Mouse (Mus musculus): ENCODE data around the gene Ptrh1.

The Ptrh1 gene

GRCm38 (mm10) chr2:32775359-32776074, at the start of gene Ptrh1, which contains the start of gene Ttc16:
Ptrh1 (plus strand) TSS chr2:32775786.
Ttc16 (minus strand) TSS chr2:32775633.
- peak; percentile 97 for DNase-seq

DNA sequence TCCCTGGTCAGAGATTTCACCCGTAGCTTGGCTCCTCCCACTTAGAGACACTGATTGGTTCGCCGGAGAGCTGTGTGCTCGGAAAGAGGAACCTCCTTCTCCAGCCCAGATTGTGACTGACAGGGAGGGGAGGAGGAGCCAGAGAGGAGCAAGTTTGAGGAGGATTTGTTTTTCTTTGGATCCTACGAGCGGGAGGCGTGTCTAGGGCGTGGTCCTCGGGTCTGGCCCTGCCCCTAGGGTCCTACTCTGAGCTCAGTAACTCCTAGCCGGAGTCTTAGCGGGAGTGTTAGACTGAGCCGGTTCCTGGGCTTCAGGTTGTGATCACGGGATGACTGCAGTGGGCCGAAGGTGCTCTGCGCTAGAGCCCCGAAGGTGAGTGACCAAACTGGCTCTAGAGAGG, 48.2 kb upstream of the Ptrh1 start:
- peak; percentile 93 for DNase-seq

DNA sequence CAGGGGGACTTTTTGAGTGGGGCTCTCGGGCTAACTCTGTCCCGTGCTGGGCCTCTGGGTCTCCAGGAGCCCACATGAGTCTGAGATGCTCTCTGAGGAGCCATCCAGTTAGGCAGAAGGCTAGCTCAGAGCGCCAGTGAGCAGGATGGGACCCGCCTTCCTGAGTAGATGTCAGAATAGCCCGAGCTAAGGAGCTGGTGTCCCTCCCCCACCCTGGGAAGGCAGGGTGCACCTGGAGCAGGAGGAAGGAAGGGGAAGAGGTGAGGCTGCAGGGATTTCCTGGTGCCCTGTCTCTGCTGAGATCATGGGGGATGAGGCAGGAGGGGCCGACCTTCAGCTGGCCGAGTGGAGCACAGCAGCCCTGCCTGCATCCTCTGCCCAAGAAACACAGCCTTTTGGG, 47.1 kb upstream of the Ptrh1 start:
- no peak for DNase-seq

DNA sequence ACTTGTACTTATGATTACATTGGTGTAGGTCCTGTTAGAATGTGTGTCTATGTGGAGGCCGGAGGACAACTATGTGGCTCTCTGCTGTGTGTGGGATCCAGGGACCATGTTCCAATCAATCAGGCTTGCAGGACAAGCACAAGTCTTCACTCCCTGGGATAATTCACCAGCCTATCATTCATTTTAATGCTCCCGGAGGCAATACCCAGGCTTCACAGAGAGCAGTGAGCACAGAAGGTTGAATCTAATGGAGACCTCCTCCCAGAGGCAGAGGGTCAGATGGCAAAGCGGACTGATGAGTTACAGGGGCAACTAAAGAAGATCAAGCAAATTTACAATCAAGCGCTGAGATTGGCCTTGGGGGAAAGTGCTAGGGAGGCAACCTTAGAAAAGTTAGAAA, 46.0 kb upstream of the Ptrh1 start:
- DNase-seq: no peak

- no peak for DNase-seq
Observed at GRCm38 (mm10) chr2:32730854-32731253, 44.7 kb upstream of the Ptrh1 start.

GRCm38 (mm10) chr2:32731911-32732310, 43.7 kb upstream of the Ptrh1 start:
- no peak for DNase-seq

DNA sequence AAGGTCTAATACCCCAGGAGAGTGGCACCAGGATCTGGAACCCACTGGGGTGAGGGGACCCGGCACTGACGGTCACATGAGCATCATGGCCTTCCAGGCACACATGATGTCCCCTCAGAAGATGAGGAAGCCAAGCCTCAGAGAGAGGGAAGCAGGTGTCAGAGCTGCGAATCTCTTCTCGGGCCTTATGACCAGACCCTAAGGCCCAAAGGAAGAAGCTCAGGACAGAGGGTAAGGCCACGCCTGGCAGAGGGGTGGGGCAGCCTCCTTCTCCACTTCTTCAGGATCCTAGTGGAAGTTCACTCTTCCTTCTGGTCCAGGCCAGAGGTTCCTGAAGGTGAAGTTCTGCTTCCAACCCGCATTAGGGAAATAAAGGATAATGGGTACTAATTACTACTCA, 42.9 kb upstream of the Ptrh1 start:
- DNase-seq: no peak

DNA sequence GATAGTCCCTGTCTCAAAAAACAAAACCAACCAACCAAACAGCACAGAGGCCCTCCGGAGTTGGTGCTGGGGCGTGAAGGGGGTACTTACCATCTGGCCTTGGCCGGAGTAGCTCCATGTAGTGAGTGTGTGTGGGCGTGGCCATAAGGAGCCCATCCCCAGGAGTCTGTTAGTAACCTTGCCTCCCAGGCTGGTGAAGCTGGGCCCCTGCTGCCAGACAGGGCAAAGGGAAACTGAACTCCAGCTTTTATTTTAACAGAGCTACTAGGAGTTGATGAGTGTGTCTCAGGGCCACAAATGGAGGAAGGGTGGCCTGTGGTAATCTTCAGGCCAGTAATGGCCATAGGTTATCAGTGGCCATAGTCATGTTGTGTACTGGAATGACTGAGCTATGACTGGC, 41.1 kb upstream of the Ptrh1 start:
- DNase-seq: no peak

DNA sequence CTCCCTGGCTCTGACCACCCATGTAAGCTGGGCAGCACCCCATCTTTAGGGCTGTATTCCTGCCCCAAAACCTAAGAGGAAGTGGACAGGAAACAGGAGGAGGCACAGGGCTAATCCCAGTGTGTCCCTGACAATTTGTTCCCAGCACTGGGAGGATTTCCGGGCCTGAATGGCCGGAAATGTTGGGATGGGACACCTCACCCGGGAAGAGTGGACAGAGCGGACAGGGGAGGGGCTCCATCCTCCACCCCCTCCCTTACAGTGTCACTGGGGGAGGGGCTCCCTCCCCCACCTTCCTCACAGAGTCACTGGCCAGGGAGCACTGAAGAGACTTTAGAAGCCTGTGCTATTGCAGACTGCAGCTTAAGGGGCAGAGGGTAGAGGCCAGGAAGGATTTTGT, 40.7 kb upstream of the Ptrh1 start:
- no peak for DNase-seq

GRCm38 (mm10) chr2:32736306-32736829, 39.2 kb upstream of the Ptrh1 start:
- no peak for DNase-seq

DNA sequence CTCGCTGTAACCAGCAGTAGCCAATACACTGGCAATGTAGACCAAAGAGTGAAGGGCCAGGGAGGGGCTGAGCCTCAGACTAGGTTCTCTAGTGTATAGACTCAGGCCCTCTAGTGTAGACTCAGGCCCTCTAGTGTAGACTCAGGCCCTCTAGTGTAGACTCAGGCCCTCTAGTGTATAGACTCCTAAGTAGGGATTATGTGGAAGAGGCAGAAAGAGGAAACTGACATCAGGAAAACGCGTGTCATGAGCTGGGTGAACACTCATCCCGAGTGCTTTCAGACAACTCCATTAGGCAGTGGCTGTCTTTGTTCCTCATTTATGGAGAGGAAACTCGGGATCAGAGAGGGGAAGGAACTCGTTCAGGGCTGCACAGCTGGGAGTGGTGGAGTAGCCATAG, 38.6 kb upstream of the Ptrh1 start:
- no peak for DNase-seq

DNA sequence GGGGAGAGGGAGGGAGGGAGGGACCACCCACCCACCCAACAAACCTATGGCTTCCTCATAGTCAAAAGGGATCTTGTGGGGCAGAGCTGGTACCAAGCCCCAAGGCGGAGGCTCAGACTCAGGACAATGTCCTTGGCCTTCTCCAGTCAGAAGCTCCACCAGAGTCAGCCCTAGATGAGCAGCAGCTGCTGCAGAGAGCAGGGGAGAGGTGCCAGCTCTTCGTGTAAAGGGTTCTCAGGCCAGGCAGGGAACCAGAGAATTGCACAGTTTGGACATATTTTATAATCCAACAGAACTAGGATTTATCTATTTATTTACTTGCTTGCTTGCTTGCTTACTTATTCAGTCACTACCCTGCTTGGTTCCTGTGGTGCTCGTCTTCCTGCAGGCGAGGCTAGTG, 36.3 kb upstream of the Ptrh1 start:
- DNase-seq: no peak

GRCm38 (mm10) chr2:32740916-32741272, 34.7 kb upstream of the Ptrh1 start, which contains the start of gene 6330409D20Rik:
6330409D20Rik (minus strand) TSS chr2:32741016.
- DNase-seq: no peak

DNA sequence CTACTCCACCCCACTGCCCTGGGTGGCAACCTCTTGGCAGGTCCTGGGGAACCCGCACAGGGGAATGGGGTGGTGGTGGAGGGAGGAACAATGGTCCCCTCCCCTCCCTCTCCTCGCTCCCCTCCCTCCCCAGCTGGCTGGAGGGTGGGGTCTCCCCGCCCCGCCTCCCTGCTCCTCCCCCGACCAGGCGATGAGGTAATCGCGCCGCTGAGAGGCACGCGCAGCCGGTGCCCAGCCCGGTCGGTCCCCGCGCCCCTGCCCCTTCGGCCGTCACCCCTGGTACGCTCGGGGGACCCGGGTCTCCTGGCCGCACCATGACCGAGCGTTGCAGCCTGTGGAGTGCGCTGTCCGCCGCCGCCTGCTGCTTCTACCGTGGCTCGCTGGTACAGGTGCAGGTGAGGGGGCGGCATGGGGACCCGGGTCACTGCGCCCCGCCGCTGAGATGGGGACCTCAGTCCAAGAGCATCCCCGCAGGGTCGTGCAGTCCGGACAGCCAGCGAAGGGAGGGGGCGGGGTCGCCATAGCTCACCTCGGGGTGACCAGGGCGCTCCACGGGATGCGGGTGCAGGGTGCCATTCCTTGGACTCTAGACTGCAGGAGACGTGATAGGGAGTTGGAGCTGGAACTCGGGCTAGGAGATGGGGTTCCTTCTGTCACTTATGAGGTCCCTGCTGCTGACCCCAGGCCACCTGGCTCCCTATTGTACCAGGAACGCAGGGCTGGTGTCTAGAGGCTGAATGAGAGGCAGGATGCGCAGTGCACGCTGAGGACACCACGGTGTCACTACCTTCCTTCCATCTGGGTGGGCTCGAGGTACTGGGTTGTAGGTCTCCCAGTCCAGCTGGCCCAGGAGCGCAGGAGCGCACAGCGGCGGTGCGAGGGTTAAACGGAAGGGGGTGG, 34.1 kb upstream of the Ptrh1 start:
- peak; percentile 74 for DNase-seq

DNA sequence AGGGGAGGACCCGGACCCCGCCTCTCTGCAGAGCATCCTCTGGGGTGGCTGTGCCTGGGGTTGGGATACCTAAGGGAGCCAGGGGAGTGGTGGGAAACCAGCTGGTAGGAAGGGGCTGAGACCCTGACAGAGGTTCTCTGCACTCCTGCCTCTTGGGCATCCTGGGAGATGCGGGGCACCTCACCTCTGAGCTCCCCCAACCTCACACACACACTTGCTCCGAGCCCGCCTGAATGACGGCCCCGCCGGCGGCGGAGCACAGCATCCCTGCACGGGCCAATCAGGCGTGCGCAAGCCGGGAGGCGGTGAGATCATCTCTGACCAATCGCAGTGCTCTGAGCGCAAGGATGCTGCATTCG, 33.4 kb upstream of the Ptrh1 start:
- peak; percentile 90 for DNase-seq

GRCm38 (mm10) chr2:32744272-32744982, 31.2 kb upstream of the Ptrh1 start:
- DNase-seq: no peak

GRCm38 (mm10) chr2:32749082-32749481, 26.5 kb upstream of the Ptrh1 start:
- no peak for DNase-seq

GRCm38 (mm10) chr2:32750199-32750598, 25.4 kb upstream of the Ptrh1 start:
- DNase-seq: no peak

GRCm38 (mm10) chr2:32750887-32751664, 24.5 kb upstream of the Ptrh1 start:
- DNase-seq: no peak

GRCm38 (mm10) chr2:32751665-32752033, 23.9 kb upstream of the Ptrh1 start:
- DNase-seq: no peak

DNA sequence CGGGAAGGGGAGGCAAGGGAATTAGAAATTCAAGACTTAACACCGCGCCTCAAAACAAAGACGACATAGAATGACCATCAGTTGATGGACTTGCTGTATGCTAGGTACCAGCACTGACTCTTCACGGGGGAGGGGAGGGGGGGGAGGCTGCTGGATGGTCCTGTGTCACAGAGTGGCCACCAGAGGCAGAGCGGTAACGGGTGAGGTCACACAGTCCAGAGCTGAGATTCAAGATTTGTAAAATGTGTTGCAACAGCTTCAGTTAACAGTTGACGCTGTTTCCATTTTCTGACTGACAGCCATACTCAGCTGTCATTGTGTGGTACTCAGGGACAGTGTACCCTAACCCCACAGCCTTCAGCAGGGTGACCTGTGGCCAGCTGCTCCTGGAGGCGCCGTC, 23.4 kb upstream of the Ptrh1 start:
- no peak for DNase-seq

DNA sequence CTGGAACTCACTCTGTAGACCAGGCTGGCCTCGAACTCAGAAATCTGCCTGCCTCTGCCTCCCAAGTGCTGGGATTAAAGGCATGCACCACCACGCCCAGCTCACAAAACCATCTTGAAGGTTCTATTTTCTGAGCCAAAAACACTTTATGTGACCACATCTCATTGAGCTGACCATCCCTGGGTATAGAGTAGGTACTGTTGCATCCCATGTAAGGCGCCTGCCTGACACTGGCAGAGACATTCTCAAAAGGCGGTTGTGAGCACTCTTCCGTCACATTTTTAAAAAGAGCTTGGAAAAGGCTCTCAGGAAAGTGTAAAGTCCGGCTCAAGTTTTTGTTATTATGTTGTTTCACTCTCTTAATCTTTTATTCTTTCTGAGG, 18.9 kb upstream of the Ptrh1 start:
- no peak for DNase-seq
